Mouse (Mus musculus) lung, adult 2 months (tissue): ENCODE data around the gene Pitpnm1.

Experiments
- CTCF ChIP-seq: fragments of 200-500 bp; IDR thresholded peaks from 2 replicates; pipeline ENCODE4 v1.5.1; 2011; ENCODE audit warnings: mild to moderate bottlenecking, low read length, control low read depth; ENCODE audit not compliant: insufficient read depth
- POLR2A ChIP-seq: fragments of 200-500 bp; IDR thresholded peaks from 2 replicates; pipeline ENCODE4 v1.6.1; 2011; ENCODE audit warnings: low read depth, mild to moderate bottlenecking, control low read depth, low read length, borderline replicate concordance; ENCODE audit errors: extremely low read depth

- no peak for TF ChIP-seq POLR2A
- no peak for TF ChIP-seq CTCF
Observed at GRCm38 (mm10) chr19:4095802-4096201, 4.0 kb upstream of the Pitpnm1 start.
